Mouse (Mus musculus) heart, embryonic 14.5 days (tissue): Measurements from ENCODE around the gene Ak1. TPM values are rescaled to one million over a fixed set of nuclear protein-coding genes. Genes with fewer than 3 reads are reported as not detected.
A peak's percentile ranks its signal among the peaks of the same experiment; 100 is the strongest.

Experiments
- ATAC-seq: fragments of 200-750 bp; cut with Nextera tagmentation; 2 replicates; pipeline ENCODE4 v1.8.0; 2017; ENCODE audit warnings: low read depth, moderate TSS enrichment; ENCODE audit not compliant: insufficient number of reproducible peaks, insufficient read depth, low FRiP score
- H3K27ac ChIP-seq, 2 experiments: fragments of 200-500 bp in 1 of 2; fragments of 300-500 bp in 1 of 2; sonication (generic) in 1 of 2; replicated peaks in 1 of 2; 2 replicates each; pipeline ENCODE4 v1.5.1; 2012 to 2014; ENCODE audit warnings: low read depth in 2 of 2, low read length in 2 of 2, control low read depth in 1 of 2, mild to moderate bottlenecking in 1 of 2, mixed read lengths in 1 of 2; ENCODE audit not compliant: control insufficient read depth in 1 of 2, insufficient read depth in 1 of 2
- H3K27me3 ChIP-seq: fragments of 300-500 bp; sonication (generic); 2 replicates; pipeline ENCODE4 v1.6.1; 2014; ENCODE audit warnings: mild to moderate bottlenecking, low read length, control low read depth; ENCODE audit not compliant: control insufficient read depth, insufficient read depth
- H3K36me3 ChIP-seq: fragments of 300-500 bp; sonication (generic); 2 replicates; pipeline ENCODE4 v1.6.1; 2014; ENCODE audit warnings: mild to moderate bottlenecking, control low read depth, low read length, mixed read lengths; ENCODE audit not compliant: control insufficient read depth, insufficient read depth
- H3K4me1 ChIP-seq, 2 experiments: fragments of 200-500 bp in 1 of 2; fragments of 300-500 bp in 1 of 2; sonication (generic) in 1 of 2; 2 replicates each; pipeline ENCODE4 v1.6.1; 2012 to 2014; ENCODE audit warnings: low read length in 2 of 2, control low read depth in 1 of 2, mixed read lengths in 1 of 2; ENCODE audit not compliant: control insufficient read depth in 2 of 2, insufficient read depth in 2 of 2
- H3K4me2 ChIP-seq: fragments of 300-500 bp; sonication (generic); 2 replicates; pipeline ENCODE4 v1.6.1; 2014; ENCODE audit warnings: mild to moderate bottlenecking, low read length
- H3K4me3 ChIP-seq, 2 experiments: fragments of 200-500 bp in 1 of 2; fragments of 300-500 bp in 1 of 2; sonication (generic) in 1 of 2; 2 replicates each; pipeline ENCODE4 v1.5.1; 2012 to 2014; ENCODE audit warnings: low read length in 2 of 2, mild to moderate bottlenecking in 2 of 2, control low read depth in 1 of 2, low read depth in 1 of 2, moderate library complexity in 1 of 2; ENCODE audit not compliant: control insufficient read depth in 1 of 2, insufficient read depth in 1 of 2
- H3K9ac ChIP-seq: fragments of 300-500 bp; sonication (generic); 2 replicates; pipeline ENCODE4 v1.6.1; 2014; ENCODE audit warnings: mild to moderate bottlenecking, low read length
- H3K9me3 ChIP-seq: fragments of 300-500 bp; sonication (generic); 2 replicates; pipeline ENCODE4 v1.6.1; 2016; ENCODE audit warnings: low read length, control low read depth; ENCODE audit not compliant: control insufficient read depth
- WGBS: fragments of 180-500 bp; shearing (Covaris S2); extraction: QIAGEN DNeasy Blood & Tissue Kit; methylation state at CpG from one replicate; pipeline ENCODE4 v1.1.7; 2014; 5-methylcytosine and 5-hydroxymethylcytosine counted together
- polyA plus RNA-seq: library from polyadenylated mRNA; unstranded; fragments of >200 nt; fragmentation: Nextera tagmentation; extraction: Ambion mirVana; gene quantifications from 2 replicates; pipeline ENCODE4 v1.2.1, GENCODE M21; 2014

The Ak1 gene
- polyA plus RNA-seq: 336 and 355 TPM in 2 replicates

DNA sequence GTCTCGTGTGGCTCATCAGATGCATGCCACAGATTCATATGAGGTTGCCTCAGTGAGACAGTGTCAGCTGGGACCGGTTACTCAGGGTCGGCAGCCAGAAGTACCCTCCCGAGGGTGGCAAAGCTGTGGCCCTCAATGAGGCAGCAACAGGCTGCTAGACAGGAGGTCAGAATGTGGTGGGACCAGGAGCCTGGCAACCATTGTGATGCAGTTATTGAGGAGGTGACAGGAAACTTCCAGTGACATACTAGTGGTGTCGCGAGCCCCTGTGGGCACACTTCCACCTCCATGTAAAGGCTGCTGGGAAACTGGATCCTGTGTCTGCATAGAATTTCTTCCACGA, at the start of gene Ak1:
Gene Ak1 (plus strand): TSS at position 242 of the 343 bp plus-strand sequence.
- peak within 1 kb of the TSS; percentile 65 for H3K9ac ChIP-seq
- ATAC-seq: peak; percentile 1; the same call in 1 of the 2 replicates
- 2% methylated on average over 7 of the region's 7 CpGs for WGBS
- H3K4me2 ChIP-seq: peak within 1 kb of the TSS; percentile 57
- no peaks in the 10 kb centered on the region for H3K27me3 ChIP-seq
- H3K4me1 ChIP-seq: peaks cover 44 to 47% of the 10 kb centered on the region in 2 experiments
- H3K36me3 ChIP-seq: peaks cover 31% of the 10 kb centered on the region
- H3K4me3 ChIP-seq: peak within 1 kb of the TSS in 1 of 2 experiments; percentile 0; a peak in 2 of 4 replicates
- H3K9me3 ChIP-seq: peaks cover 5% of the 10 kb centered on the region; the same call in 1 of the 2 replicates
- peak within 1 kb of the TSS; percentile 94 to 99 for H3K27ac ChIP-seq

GRCm38 (mm10) chr2:32572196-32572595, 49.4 kb upstream of the Ak1 start:
- no peak overlapping the region for H3K4me3 ChIP-seq
- H3K9me3 ChIP-seq: no peaks in the 10 kb centered on the region
- 88% methylated on average over 11 of the region's 11 CpGs for WGBS
- peaks cover 3 to 17% of the 10 kb centered on the region in 2 experiments; a peak in 3 of 4 replicates for H3K4me1 ChIP-seq
- no peak overlapping the region for H3K4me2 ChIP-seq
- peaks cover 8% of the 10 kb centered on the region; the same call in 1 of the 2 replicates for H3K27me3 ChIP-seq
- H3K9ac ChIP-seq: no peak overlapping the region
- no peak for ATAC-seq
- no peak overlapping the region for H3K27ac ChIP-seq
- peaks cover 23% of the 10 kb centered on the region for H3K36me3 ChIP-seq

DNA sequence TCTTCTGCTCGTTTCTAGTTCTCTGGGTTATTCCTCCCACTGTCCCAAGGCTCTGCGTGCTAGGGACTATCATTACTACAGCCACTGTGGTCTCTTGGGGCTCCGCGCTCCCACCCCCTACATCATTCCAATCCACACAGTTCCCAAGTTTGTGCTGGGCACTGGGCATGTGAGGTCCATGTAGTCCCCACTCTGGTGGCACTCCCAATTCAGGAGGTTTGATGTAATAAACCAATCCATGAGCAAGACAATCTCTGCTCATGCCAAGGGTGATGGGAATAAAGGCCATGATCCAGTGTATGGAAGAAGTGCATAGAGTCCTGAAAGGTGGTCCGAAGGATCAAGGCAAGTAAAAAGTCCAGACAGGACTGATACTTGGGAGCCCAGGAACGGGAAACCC, 47.1 kb upstream of the Ak1 start, which contains the start of gene Pip5kl1:
Gene Pip5kl1 (plus strand): TSS at position 301 of the 400 bp plus-strand sequence.
- H3K27ac ChIP-seq: no peak within 1 kb of the TSS
- no peak for ATAC-seq
- WGBS: 77% methylated on average over 6 of the region's 6 CpGs

DNA sequence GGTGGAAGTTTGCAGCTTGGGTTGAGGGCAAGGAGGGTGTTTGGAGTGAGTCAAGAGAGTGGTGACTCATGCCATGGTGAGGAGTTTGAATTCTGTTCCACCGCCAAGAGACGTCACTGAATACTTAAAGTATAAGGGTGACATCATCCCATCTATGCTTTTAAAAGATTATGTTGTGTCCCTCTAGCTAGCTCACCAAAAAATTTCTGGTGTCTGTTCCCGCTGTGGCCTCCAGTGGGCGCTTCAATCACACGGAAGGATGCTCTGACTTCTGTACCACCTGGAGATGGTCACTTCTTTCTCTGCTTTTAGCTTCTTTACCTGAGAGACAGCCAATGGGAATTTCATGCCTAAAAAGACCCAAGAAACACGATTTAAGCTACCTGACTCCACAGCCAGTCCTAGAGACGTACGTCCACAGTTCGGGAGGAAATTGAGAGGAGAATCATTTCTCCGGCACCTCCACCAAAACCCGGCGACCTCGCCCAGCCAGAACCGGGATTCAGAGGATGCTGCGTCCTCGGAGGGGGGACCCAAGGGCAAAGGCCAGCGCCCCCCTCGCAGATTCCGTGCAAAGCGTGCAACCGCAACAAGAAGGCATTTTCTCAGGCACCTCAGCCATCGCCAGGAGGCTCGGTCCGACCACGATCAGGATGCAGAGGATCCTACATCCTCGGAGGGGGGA, 46.5 kb upstream of the Ak1 start:
- Histone ChIP-seq H3K4me1 (peaks cover 3 to 17% of the 10 kb centered on the region in 2 experiments; a peak in 3 of 4 replicates), H3K36me3 (peaks cover 14% of the 10 kb centered on the region; the same call in 1 of the 2 replicates), H3K9ac (peak overlapping the region; percentile 58), H3K9me3 (no peaks in the 10 kb centered on the region), H3K27me3 (peaks cover 28% of the 10 kb centered on the region), H3K27ac (no peak overlapping the region), H3K4me2 (peak overlapping the region; percentile 78), H3K4me3 (peak overlapping the region; percentile 22 to 39)
- 2% methylated on average over 26 of the region's 26 CpGs for WGBS
- ATAC-seq: no peak

More for the DNA sequence above, 47.1 kb upstream of the Ak1 start, which contains the start of gene Pip5kl1:
- Histone ChIP-seq H3K4me3 (peak within 1 kb of the TSS; percentile 22 to 39), H3K4me1 (peaks cover 3 to 17% of the 10 kb centered on the region in 2 experiments; a peak in 3 of 4 replicates), H3K27me3 (peaks cover 23% of the 10 kb centered on the region), H3K4me2 (peak within 1 kb of the TSS; percentile 78), H3K9ac (peak within 1 kb of the TSS; percentile 58), H3K9me3 (no peaks in the 10 kb centered on the region), H3K36me3 (peaks cover 14% of the 10 kb centered on the region; the same call in 1 of the 2 replicates)

GRCm38 (mm10) chr2:32575586-32576160, 45.9 kb upstream of the Ak1 start, which contains the start of gene 9430097D07Rik:
Gene 9430097D07Rik (minus strand): TSS chr2:32575684.
- peaks cover 34% of the 10 kb centered on the region for H3K27me3 ChIP-seq
- ATAC-seq: no peak
- peak within 1 kb of the TSS; percentile 22 to 39 for H3K4me3 ChIP-seq
- H3K4me1 ChIP-seq: peaks cover 3 to 17% of the 10 kb centered on the region in 2 experiments; a peak in 3 of 4 replicates
- H3K27ac ChIP-seq: no peak within 1 kb of the TSS
- 6% methylated on average over 28 of the region's 28 CpGs for WGBS
- H3K9ac ChIP-seq: peak within 1 kb of the TSS; percentile 58
- peak within 1 kb of the TSS; percentile 78 for H3K4me2 ChIP-seq
- H3K9me3 ChIP-seq: no peaks in the 10 kb centered on the region
- H3K36me3 ChIP-seq: peaks cover 14% of the 10 kb centered on the region; the same call in 1 of the 2 replicates

- H3K4me1 ChIP-seq: peaks cover 4 to 14% of the 10 kb centered on the region in 2 experiments
- no peak overlapping the region for H3K4me3 ChIP-seq
- H3K36me3 ChIP-seq: peaks cover 14% of the 10 kb centered on the region; the same call in 1 of the 2 replicates
- no peak overlapping the region for H3K27ac ChIP-seq
- H3K9ac ChIP-seq: no peak overlapping the region
- no peak for ATAC-seq
- H3K9me3 ChIP-seq: no peaks in the 10 kb centered on the region
- peaks cover 36% of the 10 kb centered on the region for H3K27me3 ChIP-seq
- H3K4me2 ChIP-seq: no peak overlapping the region
- 85% methylated on average over 9 of the region's 9 CpGs for WGBS
These were observed 45.0 kb upstream of the Ak1 start for GRCm38 (mm10) chr2:32576532-32576931.

DNA sequence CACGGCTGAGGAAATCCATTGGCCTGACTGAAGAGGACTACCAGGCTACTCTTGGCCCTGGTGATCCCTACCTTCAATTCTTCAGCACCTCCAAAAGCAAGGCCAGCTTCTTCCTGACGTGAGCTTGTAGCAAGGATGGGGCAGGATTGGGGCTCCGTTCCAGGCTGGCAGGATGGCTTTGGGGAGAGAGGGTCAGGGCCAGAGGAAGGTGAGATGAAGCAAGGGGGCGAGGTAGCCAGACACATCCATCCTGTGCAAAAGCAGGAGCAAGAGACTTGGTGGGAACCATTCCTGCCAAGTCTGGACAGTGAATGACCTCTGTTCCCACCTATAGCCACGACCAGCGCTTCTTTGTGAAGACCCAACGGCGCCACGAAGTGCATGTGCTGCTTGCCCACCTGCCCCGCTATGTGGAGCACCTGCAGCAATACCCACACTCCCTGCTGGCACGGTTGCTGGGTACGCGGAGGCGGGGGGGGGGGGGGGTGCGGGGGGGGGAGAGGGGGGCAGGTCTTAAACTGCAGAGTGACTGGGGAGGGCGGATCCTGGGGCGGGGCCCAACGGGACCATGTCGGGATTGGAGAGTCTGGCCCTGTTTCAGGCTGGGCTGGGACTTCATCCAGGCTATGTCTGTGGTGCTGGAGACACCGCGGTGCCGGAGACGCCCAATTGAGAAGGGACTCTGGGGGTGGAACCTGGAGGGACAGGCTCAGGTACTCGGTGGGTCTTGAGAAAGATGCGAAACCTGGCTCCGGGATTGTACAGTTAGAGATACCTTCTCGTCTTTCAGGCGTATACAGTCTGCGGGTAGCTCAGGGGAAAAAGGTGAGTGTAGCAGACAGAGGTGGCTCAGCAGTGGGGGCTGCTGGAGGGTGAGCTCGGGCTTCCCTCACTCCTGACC, 43.2 kb upstream of the Ak1 start:
- no peak for ATAC-seq
- H3K9me3 ChIP-seq: no peaks in the 10 kb centered on the region
- WGBS: 33% methylated on average over 28 of the region's 30 CpGs
- no peak overlapping the region for H3K27ac ChIP-seq
- H3K27me3 ChIP-seq: peaks cover 39% of the 10 kb centered on the region
- peaks cover 8 to 9% of the 10 kb centered on the region in 2 experiments; a peak in 3 of 4 replicates for H3K4me1 ChIP-seq
- H3K9ac ChIP-seq: no peak overlapping the region
- H3K36me3 ChIP-seq: peaks cover 2% of the 10 kb centered on the region; the same call in 1 of the 2 replicates
- H3K4me2 ChIP-seq: no peak overlapping the region
- no peak overlapping the region for H3K4me3 ChIP-seq
